Mouse (Mus musculus): ENCODE measurements around the gene Zbtb7a.

DNA sequence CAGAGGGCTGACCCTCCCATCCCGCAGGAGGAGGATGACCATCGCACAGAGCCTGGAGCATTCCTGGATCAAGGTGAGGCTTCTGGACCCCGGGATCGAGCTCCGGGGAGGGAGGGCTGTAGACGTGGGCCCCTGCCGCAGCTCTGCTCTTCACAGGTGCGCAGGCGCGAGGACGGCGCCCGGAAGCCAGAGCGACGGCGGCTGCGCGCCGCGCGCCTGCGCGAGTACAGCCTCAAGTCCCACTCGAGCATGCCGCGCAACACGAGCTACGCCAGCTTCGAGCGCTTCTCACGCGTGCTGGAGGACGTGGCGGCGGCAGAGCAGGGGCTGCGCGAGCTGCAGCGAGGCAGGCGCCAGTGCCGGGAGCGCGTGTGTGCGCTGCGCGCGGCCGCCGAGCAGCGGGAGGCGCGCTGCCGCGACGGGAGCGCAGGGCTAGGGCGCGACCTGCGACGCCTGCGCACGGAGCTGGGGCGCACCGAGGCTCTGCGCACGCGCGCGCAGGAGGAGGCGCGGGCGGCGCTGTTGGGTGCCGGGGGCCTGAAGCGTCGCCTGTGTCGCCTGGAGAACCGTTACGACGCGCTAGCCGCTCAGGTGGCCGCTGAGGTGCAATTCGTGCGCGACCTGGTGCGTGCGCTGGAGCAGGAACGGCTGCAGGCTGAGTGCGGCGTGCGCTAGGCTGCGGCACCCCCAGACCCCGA lies 57.4 kb downstream of the Zbtb7a start:
- TF ChIP-seq CTCF (IDR thresholded peaks at IDR 0.05; ENCODE audit: low read depth) (no peak), EP300 (IDR thresholded peaks at IDR 0.05; ENCODE audit: low read depth) (no peak)

Measured in heart, postnatal 0 days (tissue).